Mouse (Mus musculus) left cerebral cortex, postnatal 14 days (tissue): Measurements from ENCODE around the gene Stk24. TPM values are rescaled to one million over a fixed set of nuclear protein-coding genes. Genes with fewer than 3 reads are reported as not detected.

Experiments used
- DNase-seq, 2 experiments: peaks; one replicate each; pipeline ENCODE4 v3.0.0; 2021 to 2022; ENCODE audit warnings: low spot score in 2 of 2, mixed read lengths in 1 of 2
- intact Hi-C: fragments of 180-260 bp; cut with DNase I; formaldehyde crosslinking; loops from one replicate; pipeline ENCODE4 v1.15.1; 2025
- total RNA-seq, 2 experiments: library from RNA; stranded (reverse); gene quantifications; 2 replicates each; pipeline ENCODE4 v1.2.3; 2021

Stk24 gene
- total RNA-seq, 2 experiments from 2014 or later: 49.5 to 50.0 TPM

DNA sequence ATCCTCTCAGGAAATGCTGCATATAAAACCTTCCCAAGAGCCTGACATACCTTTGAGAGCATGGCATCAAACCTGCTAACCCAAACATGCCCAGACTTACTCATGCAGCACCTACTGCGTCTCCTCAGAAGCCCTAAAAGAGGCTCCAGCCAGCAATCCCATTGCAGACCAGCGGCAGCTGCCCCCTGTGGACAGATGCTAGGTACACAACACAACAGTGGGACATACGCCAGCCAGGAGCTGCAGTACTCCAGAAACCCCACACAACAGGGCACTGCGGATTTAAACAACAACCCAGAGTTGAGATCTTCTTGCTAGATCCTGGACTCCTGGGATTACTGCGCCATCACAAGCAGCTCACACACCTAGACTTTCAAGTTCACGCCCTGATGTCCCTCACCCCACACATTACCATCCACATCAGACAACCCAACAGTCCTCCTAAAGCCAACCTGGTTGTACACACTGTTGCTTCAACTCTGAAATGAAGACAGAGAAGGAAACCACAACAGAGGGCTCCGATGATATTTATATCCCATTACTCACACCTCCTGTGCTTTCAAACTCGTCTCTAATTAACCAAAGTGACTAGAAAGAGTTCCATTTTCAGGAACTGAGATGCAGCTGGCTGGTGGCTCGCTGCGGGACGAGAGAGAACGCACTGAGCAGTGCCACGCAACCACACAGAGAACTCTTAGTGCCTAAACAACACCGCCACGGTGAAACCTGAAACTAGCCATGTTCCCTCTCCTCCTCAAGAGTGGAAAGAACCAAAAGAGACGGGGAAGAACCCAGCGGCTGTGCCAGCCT, 55.1 kb downstream of the Stk24 start:
- DNase-seq: peak; percentile 40 to 52
- intact Hi-C loops: no loop called here

- peak; percentile 71 to 81 for DNase-seq
- intact Hi-C loops: no loop called here
These were observed 57.2 kb downstream of the Stk24 start for GRCm38 (mm10) chr14:121322641-121323040.

GRCm38 (mm10) chr14:121322150-121322549, 57.7 kb downstream of the Stk24 start:
- intact Hi-C loops: no loop called here
- no peak for DNase-seq

- intact Hi-C loops: no loop called here
- DNase-seq: no peak
These were observed 61.4 kb downstream of the Stk24 start for GRCm38 (mm10) chr14:121318382-121318781.

- no peak for DNase-seq
- intact Hi-C loops: no loop called here
These were observed 62.5 kb downstream of the Stk24 start for GRCm38 (mm10) chr14:121317312-121317671.

- intact Hi-C loops: no loop called here
- no peak for DNase-seq
These were observed 63.0 kb downstream of the Stk24 start for GRCm38 (mm10) chr14:121316631-121317311.

DNA sequence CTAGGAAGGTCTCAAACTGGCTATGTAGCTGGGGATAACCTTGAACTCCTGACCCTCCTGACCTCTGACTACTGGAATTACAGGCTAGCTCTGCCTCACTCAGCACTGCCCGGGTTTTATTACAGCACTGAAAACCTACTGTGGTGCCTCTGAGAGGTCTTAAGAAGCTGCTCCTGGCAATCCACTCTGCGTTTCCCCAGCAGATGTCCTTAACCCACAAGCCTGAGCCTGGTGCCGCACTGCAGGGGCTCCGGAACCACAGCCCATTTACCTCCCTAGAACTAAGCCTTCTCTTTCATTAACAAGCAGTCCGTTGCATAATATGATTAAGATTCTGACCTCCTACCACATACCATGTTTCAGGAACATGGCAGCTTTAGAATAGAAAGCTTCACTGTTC, 63.7 kb downstream of the Stk24 start:
- no peak for DNase-seq
- intact Hi-C loops: no loop called here

- DNase-seq: no peak
- intact Hi-C loops: no loop called here
These were observed 64.9 kb downstream of the Stk24 start for GRCm38 (mm10) chr14:121314934-121315333.

DNA sequence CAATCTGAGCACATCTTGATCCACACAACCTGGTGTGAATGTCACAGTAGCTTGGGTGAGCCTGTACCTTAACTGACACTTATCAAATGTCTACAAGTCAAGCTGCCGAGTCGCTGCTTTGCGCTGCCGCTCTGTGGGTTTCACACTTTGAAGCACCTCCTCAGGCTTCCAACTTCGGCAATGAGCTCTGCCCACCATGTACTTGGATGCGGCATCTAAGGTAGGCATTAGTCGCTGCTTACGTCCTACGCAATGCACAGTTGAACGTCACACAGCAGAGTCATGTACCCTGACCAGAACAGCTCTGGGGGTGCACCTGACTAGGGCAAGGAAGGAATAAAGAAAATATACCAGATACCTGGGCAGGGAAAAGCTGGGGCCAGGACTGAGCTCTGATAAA, 66.5 kb downstream of the Stk24 start:
- DNase-seq: no peak
- intact Hi-C loops: no loop called here

DNA sequence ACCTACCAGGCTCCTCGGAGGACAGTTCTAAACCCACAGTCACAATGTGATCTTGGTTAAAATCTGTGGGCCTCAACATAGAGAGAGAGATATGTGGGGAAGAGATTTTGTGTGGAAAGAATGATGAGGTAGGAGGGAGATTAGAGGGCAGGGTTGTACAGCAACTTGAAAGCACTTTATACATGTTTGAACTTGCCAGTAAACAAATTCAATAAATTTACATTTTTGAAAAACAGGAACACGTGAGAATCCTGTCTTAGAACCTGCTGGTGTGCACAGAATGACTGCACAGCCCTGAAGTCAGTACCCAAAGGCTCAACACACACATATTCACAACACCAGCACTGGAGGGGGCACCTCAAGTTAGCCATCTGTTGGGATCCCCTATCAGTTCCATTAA, 68.7 kb downstream of the Stk24 start:
- intact Hi-C loops: no loop called here
- no peak for DNase-seq

DNA sequence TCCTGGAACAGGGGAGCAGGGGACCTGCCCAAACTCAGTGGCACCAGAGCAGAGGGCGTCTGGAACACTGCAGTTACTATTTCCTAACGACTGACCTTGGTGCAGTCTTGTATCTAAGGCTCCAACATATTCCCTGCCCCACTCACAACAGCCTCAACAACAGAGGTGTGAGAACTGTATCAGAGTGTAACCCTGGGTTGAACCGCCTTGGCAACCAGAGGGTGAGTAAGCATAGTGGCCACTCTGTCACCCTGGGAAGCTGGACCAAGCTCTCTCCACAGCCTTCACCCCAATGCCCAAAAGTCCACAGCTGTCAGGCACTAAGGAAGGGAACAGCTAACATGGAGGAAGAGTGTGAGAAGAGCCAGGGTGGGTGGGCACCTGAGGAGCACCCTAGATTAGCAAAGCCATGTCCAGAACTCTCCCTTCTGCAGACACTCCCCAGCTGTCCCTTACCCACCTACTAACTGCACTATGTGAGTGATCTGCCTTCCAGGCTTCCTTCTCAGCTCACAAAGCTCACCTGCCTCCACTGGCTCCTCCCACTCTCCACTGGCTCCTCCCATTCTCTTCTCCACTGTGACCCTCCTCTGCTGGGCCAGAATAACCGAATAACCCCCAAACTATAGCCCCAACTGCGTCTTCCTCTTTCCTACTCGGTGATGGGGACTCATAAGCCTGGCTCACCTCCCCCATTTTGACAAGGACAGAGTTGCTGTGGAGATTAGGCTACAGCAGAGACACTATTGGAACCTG, 69.3 kb downstream of the Stk24 start:
- no peak for DNase-seq
- intact Hi-C loops: no loop called here

GRCm38 (mm10) chr14:121309909-121310308, 69.9 kb downstream of the Stk24 start:
- DNase-seq: no peak
- intact Hi-C loops: no loop called here

GRCm38 (mm10) chr14:121305316-121306064, 74.3 kb downstream of the Stk24 start:
- no peak for DNase-seq
- intact Hi-C loops: no loop called here

GRCm38 (mm10) chr14:121304523-121304922, 75.3 kb downstream of the Stk24 start:
- intact Hi-C loops: no loop called here
- DNase-seq: no peak

DNA sequence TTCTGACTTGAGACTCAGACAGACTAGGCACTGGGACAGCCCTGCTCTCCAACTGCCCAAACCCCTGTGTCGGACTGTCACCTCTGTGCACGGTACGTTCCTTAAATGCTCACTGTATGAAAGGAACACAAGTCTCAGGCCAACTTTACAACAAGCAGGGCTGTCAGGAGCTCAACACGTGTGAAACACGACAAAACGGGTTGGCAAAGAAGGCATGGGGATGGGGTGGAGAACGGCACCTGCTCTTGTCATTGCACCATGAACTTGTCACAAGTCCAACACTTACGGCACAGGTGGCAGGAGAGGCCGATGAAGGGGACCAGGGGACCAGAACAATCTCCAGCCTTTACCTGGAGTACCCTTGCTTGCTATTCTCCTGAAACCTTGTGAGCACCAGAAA, 80.7 kb downstream of the Stk24 start:
- intact Hi-C loops: no loop called here
- no peak for DNase-seq

DNA sequence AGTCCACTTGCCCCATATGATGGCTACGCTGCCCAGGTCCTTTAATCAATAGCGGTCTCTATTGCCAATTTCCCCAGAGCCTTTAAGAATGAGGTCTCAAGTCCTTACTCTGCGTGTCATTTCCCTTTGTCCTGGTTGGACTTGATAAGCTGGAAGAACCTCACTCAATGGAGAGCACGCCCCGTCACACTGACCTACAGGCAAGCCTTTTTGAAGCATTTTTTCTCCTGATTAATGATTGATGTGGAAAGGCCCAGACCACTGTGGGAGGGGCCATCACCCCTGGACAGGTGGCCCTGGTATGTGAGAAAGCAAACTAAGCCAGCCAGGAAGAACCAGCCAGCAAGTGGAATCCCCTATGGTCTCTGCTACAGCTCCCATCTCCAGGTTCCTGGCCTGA, 81.3 kb downstream of the Stk24 start:
- intact Hi-C loops: no loop called here
- DNase-seq: no peak

- intact Hi-C loops: no loop called here
These were observed 82.7 kb downstream of the Stk24 start for GRCm38 (mm10) chr14:121297103-121297502.

GRCm38 (mm10) chr14:121294484-121294883, 85.3 kb downstream of the Stk24 start:
- no peak for DNase-seq
- intact Hi-C loops: no loop called here

More at GRCm38 (mm10) chr14:121297103-121297502, 82.7 kb downstream of the Stk24 start:
- DNase-seq: no peak

GRCm38 (mm10) chr14:121292391-121292790, 87.4 kb downstream of the Stk24 start:
- intact Hi-C loops: no loop called here
- no peak for DNase-seq

GRCm38 (mm10) chr14:121291881-121292280, 87.9 kb downstream of the Stk24 start:
- DNase-seq: no peak
- intact Hi-C loops: no loop called here
